Mouse (Mus musculus) T-helper 17 cell (primary cell): ENCODE data around the gene Adgrv1.

Experiments used
- in situ Hi-C, 2 experiments: fragments of 300-600 bp; cut with MboI, MseI; formaldehyde crosslinking; loops; 1 replicate in 1 of 2; 2 replicates in 1 of 2; pipeline ENCODE4 v1.15.1; 2025; ENCODE audit warnings: high pct_unique_total_duplicates in 2 of 2

The Adgrv1 gene

GRCm38 (mm10) chr13:81096424-81096823 lies 536.5 kb downstream of the Adgrv1 start:
- in situ Hi-C loops = no loop called here

- in situ Hi-C loops = no loop called here
Observed at GRCm38 (mm10) chr13:81094513-81094912, 538.4 kb downstream of the Adgrv1 start.

DNA sequence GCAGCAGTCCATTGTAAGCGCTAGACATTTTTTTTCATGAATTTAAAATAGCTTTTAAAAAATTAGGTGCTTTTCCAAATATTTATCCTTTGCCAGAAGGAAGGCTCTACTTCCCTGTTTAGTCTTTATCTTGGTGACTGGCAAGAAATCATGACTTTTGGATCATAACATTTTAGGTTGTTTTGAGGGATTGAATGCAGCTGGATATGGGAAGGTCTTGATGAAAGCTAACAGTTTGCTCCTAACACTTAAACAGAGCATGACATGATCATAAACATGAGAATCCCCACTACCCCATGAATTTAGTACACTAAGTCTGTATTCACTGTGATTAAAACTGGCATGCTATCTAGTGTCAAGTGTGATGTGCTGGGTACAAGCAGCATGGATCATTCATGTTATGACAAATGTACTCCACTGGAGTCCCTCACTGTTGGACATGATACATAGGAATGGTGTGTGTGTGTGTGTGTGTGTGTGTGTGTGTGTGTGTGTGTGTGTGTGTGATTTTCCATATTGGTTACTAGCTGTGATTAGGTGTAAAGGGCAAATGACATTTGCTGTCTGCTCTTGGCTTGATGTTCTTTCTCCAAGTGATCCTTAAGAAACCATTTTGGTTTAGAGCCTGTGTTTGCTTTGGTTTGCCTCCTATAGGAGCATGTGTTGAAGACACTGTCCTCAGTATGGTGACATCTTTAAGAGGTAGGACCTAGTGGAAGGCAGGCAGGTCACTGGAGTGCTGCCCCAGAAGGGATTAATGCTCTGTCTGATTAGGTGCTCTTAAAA lies 542.7 kb downstream of the Adgrv1 start:
- in situ Hi-C loops = no loop called here

GRCm38 (mm10) chr13:81086969-81087682 lies 545.8 kb downstream of the Adgrv1 start:
- in situ Hi-C loops = no loop called here

- in situ Hi-C loops = no loop called here
Observed at GRCm38 (mm10) chr13:81072214-81072613, 560.7 kb downstream of the Adgrv1 start.

GRCm38 (mm10) chr13:81051448-81051847 lies 581.5 kb downstream of the Adgrv1 start:
- in situ Hi-C loops = no loop called here

DNA sequence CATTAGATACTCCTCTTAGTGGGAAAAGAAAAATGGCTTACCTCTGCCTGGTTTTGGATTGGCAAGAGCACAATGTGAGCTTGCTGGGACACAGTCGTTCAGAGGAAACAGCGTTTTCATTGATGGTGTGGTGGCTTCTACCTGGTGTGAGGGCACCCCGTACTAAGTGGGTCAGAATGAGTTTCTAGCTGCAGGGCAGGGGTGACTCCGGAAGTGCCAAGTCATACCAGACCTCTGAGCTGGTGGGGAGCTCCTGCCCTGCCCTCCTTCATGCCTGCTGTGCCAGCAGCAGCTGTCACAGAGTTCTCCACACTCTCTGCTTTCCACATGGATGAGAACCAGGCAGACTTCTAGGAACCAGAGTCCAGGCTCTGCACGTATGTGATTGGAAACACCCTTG lies 582.0 kb downstream of the Adgrv1 start:
- in situ Hi-C loops = no loop called here

DNA sequence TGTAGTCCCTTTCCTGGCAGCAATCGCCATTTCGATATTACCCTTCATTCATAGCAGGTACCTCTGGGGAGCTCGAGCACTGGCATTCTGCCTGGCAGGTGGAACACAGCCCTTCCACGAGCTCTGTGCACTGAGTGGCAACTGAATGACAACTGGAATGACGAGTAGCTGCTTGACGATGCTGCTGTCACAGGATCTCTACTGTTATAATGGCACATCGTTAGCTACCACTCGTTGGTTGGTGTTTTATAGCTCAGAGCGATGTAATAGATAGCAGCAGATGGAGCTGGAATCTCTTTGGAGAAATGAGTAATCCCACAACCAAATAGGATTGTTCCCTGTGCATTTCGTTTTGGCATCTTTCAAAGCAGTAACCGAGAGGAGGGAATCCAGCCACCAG lies 587.6 kb downstream of the Adgrv1 start:
- in situ Hi-C loops = no loop called here
